Mouse (Mus musculus): ENCODE measurements at regions not wholly inside any gene's neighbourhood (a gene's known extent, or its start where the extent isn't known, plus 50 kb on each side); places are given as distances from the start of the nearest gene placed in this dataset.

DNA sequence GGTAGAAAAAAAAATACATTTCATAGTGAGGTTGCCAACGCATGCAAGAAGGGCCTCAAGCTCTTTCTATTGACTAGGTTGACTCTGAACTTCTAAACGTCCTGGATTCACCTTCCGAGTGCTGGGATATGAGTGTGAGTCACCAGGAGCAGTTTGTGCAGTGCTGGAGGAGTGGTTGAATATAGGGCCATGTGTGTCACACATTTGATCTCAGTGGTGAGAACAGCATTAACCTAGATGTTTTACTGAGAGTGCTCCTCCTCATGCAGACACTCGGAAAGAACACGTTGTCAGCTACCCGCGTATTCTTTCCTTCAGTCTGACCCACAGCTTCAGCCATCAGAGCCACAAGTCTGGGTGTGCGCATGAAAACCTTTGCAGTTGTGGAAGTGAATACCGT lies 243.4 kb downstream of the Gm765 start:
- no peak for TF ChIP-seq CTCF (IDR thresholded peaks at IDR 0.05; ENCODE audit: borderline replicate concordance, insufficient read depth, low read depth, low read length)
- TF ChIP-seq POLR2A (IDR thresholded peaks at IDR 0.05; ENCODE audit: borderline replicate concordance, insufficient read depth, low read length): no peak

All from cerebellum, adult 2 months (tissue).